Comparison of ENCODE assay signal across 21 mouse cellular contexts in genomic region chr10:38609606-38610510, GRCm38 (mm10).
DNase-seq lines count a peak whose midpoint lies in the region; ATAC-seq and TF ChIP-seq lines count a peak whose summit lies in the region.
"Had no signal": no experiment of that assay in that cellular context is flagged by ENCODE, and none has a peak within 500 bp of the region (broad histone marks: within the 10 kb centered on the region; RNA-seq: fewer than 3 reads in every experiment).

No protein-coding gene starts in this region.

- no peak for ATAC-seq in kidney, embryonic 16.5 days (ENCODE audit: low FRiP score, low TSS enrichment)
- ATAC-seq: CD4-positive, CD25-positive, alpha-beta regulatory T cell, adult 4 months; forebrain, embryonic 13.5 days; hindbrain, postnatal 0 days had no signal

- H3K9ac ChIP-seq in kidney, embryonic 16.5 days (replicated peaks; ENCODE audit: low read length) = no peak overlapping the region
- no peak overlapping the region for H3K9ac ChIP-seq in ES-E14 (ENCODE audit: insufficient read depth, low read depth, low read length, poor library complexity, severe bottlenecking)
- H3K9ac ChIP-seq: forebrain, embryonic 13.5 days; hindbrain, embryonic 13.5 days had no signal

- 69% methylated on average over 5 of the region's 5 CpGs for WGBS in kidney, embryonic 16.5 days

- no peak overlapping the region for H3K4me3 ChIP-seq in kidney, embryonic 16.5 days (ENCODE audit: low read length)
- no peak overlapping the region for H3K4me3 ChIP-seq in ES-E14 (ENCODE audit: insufficient read depth in 1 of 2, low read depth in 1 of 2, low read length in 2 of 2, poor library complexity in 1 of 2, severe bottlenecking in 1 of 2)
- no peak overlapping the region for H3K4me3 ChIP-seq in gastrocnemius, adult 2 months
- H3K4me3 ChIP-seq: embryonic facial prominence, embryonic 10.5 days; forebrain, embryonic 13.5 days; heart, embryonic 10.5 days; hindbrain, embryonic 13.5 days had no signal

- H3K4me2 ChIP-seq in kidney, embryonic 16.5 days (replicated peaks; ENCODE audit: low read depth, low read length) = no peak overlapping the region
- H3K4me2 ChIP-seq: forebrain, embryonic 13.5 days; hindbrain, embryonic 13.5 days had no signal

- in situ Hi-C loops in ES-E14 (cut with MboI; ENCODE audit: low sequenced_read_pairs in 2 of 2, unreplicated experiment in 2 of 2) = no loop called here

- peaks cover 5% of the 10 kb centered on the region; the same call in 1 of the 2 replicates for H3K9me3 ChIP-seq in kidney, embryonic 16.5 days (ENCODE audit: low read length)
- H3K9me3 ChIP-seq in ES-E14 (ENCODE audit: control insufficient read depth, insufficient read depth, low read depth, low read length) = peaks cover 2% of the 10 kb centered on the region
- H3K9me3 ChIP-seq: embryonic facial prominence, embryonic 10.5 days; forebrain, embryonic 13.5 days had no signal

- peak; percentile 56 for DNase-seq in heart, adult 11 months
- no peak for DNase-seq in heart, postnatal 14 days
- peak; percentile 1 for DNase-seq in kidney, postnatal 14 days
- DNase-seq in ES-E14 (ENCODE audit: low read depth, low spot score) (peak; percentile 53), ZHBTc4 (ENCODE audit: low read depth, low spot score) (peak; percentile 89)
- DNase-seq in gastrocnemius, adult 2 months = no peak
- DNase-seq: adrenal gland, adult 2 months; adrenal gland, postnatal 25 days; B cell, adult 2 months; cerebellum, adult 18-20 months; cerebellum, postnatal 10 days; gastrocnemius, postnatal 36 days; heart, adult 18-20 months; heart, postnatal 10 days had no signal

- no peaks in the 10 kb centered on the region for H3K4me1 ChIP-seq in kidney, embryonic 16.5 days (ENCODE audit: insufficient read depth, low read length)
- no peaks in the 10 kb centered on the region for H3K4me1 ChIP-seq in ES-E14 (ENCODE audit: control insufficient read depth in 2 of 2, insufficient read depth in 2 of 2, low read length in 2 of 2, poor library complexity in 1 of 2)
- H3K4me1 ChIP-seq: embryonic facial prominence, embryonic 10.5 days; forebrain, embryonic 13.5 days; heart, embryonic 10.5 days; hindbrain, embryonic 13.5 days had no signal

- H3K27me3 ChIP-seq in kidney, embryonic 16.5 days (ENCODE audit: insufficient read depth, low read length) = no peaks in the 10 kb centered on the region
- H3K27me3 ChIP-seq: forebrain, embryonic 13.5 days; hindbrain, embryonic 13.5 days had no signal

- no peaks in the 10 kb centered on the region for H3K36me3 ChIP-seq in kidney, embryonic 16.5 days (ENCODE audit: insufficient read depth, low read length)
- H3K36me3 ChIP-seq in ES-E14 (ENCODE audit: control insufficient read depth, insufficient read depth, low read length, poor library complexity, severe bottlenecking) = no peaks in the 10 kb centered on the region
- H3K36me3 ChIP-seq: embryonic facial prominence, embryonic 10.5 days; heart, embryonic 10.5 days; hindbrain, embryonic 13.5 days had no signal

- intact Hi-C loops in heart, postnatal 14 days (cut with DNase I) = no loop called here
- intact Hi-C loops in gastrocnemius, adult 2 months (cut with DNase I) = no loop called here

- H3K27ac ChIP-seq in kidney, embryonic 16.5 days (ENCODE audit: low read length) = no peak overlapping the region
- H3K27ac ChIP-seq in ES-E14 (ENCODE audit: insufficient read depth, low read depth, low read length, poor library complexity, severe bottlenecking) = peak overlapping the region; percentile 94
- H3K27ac ChIP-seq in gastrocnemius, adult 2 months = no peak overlapping the region
- H3K27ac ChIP-seq: embryonic facial prominence, embryonic 10.5 days; forebrain, embryonic 13.5 days; heart, embryonic 10.5 days; hindbrain, embryonic 13.5 days; hindbrain, postnatal 0 days had no signal

- TF ChIP-seq CTCF in gastrocnemius, adult 2 months (IDR thresholded peaks at IDR 0.05) = no peak

TF ChIP-seq in ES-E14, 5 proteins besides CTCF, POLR2A, EP300 and RAD21:
- no peak for TF ChIP-seq MAFK (IDR thresholded peaks at IDR 0.05; ENCODE audit: insufficient read depth, low read depth, low read length)
- no peak for TF ChIP-seq HCFC1 (IDR thresholded peaks at IDR 0.05; ENCODE audit: borderline replicate concordance, insufficient read depth, low read length)
- no peak for TF ChIP-seq ZC3H11A (IDR thresholded peaks at IDR 0.05; ENCODE audit: borderline replicate concordance, low read depth, low read length)
- TF ChIP-seq ZNF384 (IDR thresholded peaks at IDR 0.05; ENCODE audit: low read depth, low read length) = no peak
- TF ChIP-seq CHD2 (IDR thresholded peaks at IDR 0.05; ENCODE audit: low read depth, low read length) = no peak

Comparison
In these comparisons a context has a peak if more than half of its experiments do, and no peak if none do; other contexts are left out.
1. DNase-seq: peak in heart, adult 11 months (single experiment), kidney, postnatal 14 days (single experiment), ES-E14 (single experiment) and ZHBTc4 (single experiment); none in heart, postnatal 14 days (0 of 2) and gastrocnemius, adult 2 months (single experiment).